Mouse (Mus musculus) skeletal muscle tissue, adult 2 months (tissue): ENCODE results near the gene Gm28374.
"Not testable (repeated sequence)": the region's sequence is repeated elsewhere in the genome, so short reads cannot be mapped to it uniquely, and the experiment has no call there.

Source experiments
- DNase-seq: peaks from one replicate; pipeline ENCODE4 v3.0.0-alpha.2; 2012; ENCODE audit warnings: low read depth, low spot score

Gene Gm28374

GRCm38 (mm10) chr19:6082156-6082555 is at the start of gene Gm28374:
Gene Gm28374, minus strand, starts transcription at chr19:6082256.
- no peak for DNase-seq

- DNase-seq, result not testable (repeated sequence)
Measured at GRCm38 (mm10) chr19:6130414-6131128, 48.5 kb upstream of the Gm28374 start.

GRCm38 (mm10) chr19:6127760-6128341 is 45.8 kb upstream of the Gm28374 start, which contains the start of gene Snx15:
Gene Snx15, minus strand, starts transcription at chr19:6128304.
- peak; percentile 94 for DNase-seq

- no peak for DNase-seq
Measured at GRCm38 (mm10) chr19:6126789-6127580, 44.9 kb upstream of the Gm28374 start.

GRCm38 (mm10) chr19:6126289-6126688 is 44.2 kb upstream of the Gm28374 start:
- peak; percentile 32 for DNase-seq

GRCm38 (mm10) chr19:6124898-6125297 is 42.8 kb upstream of the Gm28374 start:
- DNase-seq, result no peak

- DNase-seq, result no peak
Measured at GRCm38 (mm10) chr19:6123330-6123729, 41.3 kb upstream of the Gm28374 start.

GRCm38 (mm10) chr19:6121761-6122160 is 39.7 kb upstream of the Gm28374 start:
- DNase-seq, result no peak

- DNase-seq, result no peak
Measured at GRCm38 (mm10) chr19:6118677-6119185, 36.7 kb upstream of the Gm28374 start.

- DNase-seq, result peak; percentile 80
Measured at GRCm38 (mm10) chr19:6117986-6118676, 36.1 kb upstream of the Gm28374 start, which contains the start of gene Sac3d1. Gene Sac3d1, minus strand, starts transcription at chr19:6118650.

- no peak for DNase-seq
Measured at GRCm38 (mm10) chr19:6117346-6117985, 35.4 kb upstream of the Gm28374 start.

- no peak for DNase-seq
Measured at GRCm38 (mm10) chr19:6116113-6116850, 34.2 kb upstream of the Gm28374 start.

GRCm38 (mm10) chr19:6113116-6113515 is 31.1 kb upstream of the Gm28374 start:
- DNase-seq, result no peak

GRCm38 (mm10) chr19:6105586-6105985 is 23.5 kb upstream of the Gm28374 start, which contains the start of gene Naaladl1:
Gene Naaladl1, plus strand, starts transcription at chr19:6105782.
- no peak for DNase-seq

- DNase-seq, result no peak
Measured at GRCm38 (mm10) chr19:6104476-6104875, 22.4 kb upstream of the Gm28374 start.

GRCm38 (mm10) chr19:6102169-6102853 is 20.3 kb upstream of the Gm28374 start:
- DNase-seq, result no peak

GRCm38 (mm10) chr19:6101186-6101585 is 19.1 kb upstream of the Gm28374 start:
- no peak for DNase-seq

GRCm38 (mm10) chr19:6097847-6098246 is 15.8 kb upstream of the Gm28374 start:
- no peak for DNase-seq

- DNase-seq, result no peak
Measured at GRCm38 (mm10) chr19:6094119-6094518, 12.1 kb upstream of the Gm28374 start, which contains the start of gene AC131692.1. Gene AC131692.1, plus strand, starts transcription at chr19:6094419.

- no peak for DNase-seq
Measured at GRCm38 (mm10) chr19:6088841-6089240, 6.8 kb upstream of the Gm28374 start.
